Mouse (Mus musculus): ENCODE data around the gene D330020A13Rik. TPM values are rescaled to one million over a fixed set of nuclear protein-coding genes. Genes with fewer than 3 reads are reported as not detected.
"Not testable (repeated sequence)": the region's sequence is repeated elsewhere in the genome, so short reads cannot be mapped to it uniquely, and the experiment has no call there.

Gene D330020A13Rik
- polyA plus RNA-seq, 1 experiment from 2014 or later: not detected

DNA sequence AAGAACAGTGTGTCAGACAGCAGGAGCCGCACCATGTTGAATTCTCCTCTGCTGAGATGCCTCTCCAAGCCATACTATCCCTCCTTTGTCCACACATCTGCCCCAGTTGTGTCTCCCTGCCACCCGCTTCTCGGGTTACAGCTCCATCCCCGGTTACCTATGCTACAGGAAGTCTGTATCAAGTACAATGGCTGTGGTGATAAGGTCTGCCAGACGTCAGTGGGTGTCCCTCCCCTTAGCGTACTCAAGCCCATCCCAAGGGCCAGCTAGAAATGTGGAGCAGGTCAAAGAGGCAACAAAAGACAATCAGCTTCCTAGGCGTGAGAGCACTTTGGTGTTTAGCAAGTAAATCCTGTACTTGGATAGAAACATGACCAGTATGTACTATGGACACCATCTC, 5.6 kb upstream of the D330020A13Rik start:
- Histone ChIP-seq H3K36me3 (ENCODE audit: control insufficient read depth, insufficient read depth, low read length) (no peaks in the 10 kb centered on the region), H3K27ac (ENCODE audit: low read depth, low read length) (no peak overlapping the region), H3K9me3 (ENCODE audit: control insufficient read depth, low read length) (no peaks in the 10 kb centered on the region), H3K4me2 (ENCODE audit: low read depth, low read length, severe bottlenecking) (no peak overlapping the region), H3K4me1 (replicated peaks; ENCODE audit: control insufficient read depth, insufficient read depth, low read length) (no peaks in the 10 kb centered on the region), H3K27me3 (ENCODE audit: control insufficient read depth, insufficient read depth, low read length) (peaks cover 9% of the 10 kb centered on the region), H3K4me3 (ENCODE audit: low read depth, low read length) (no peak overlapping the region), H3K9ac (ENCODE audit: low read length) (no peak overlapping the region)
- no peak for ATAC-seq (replicated peaks; ENCODE audit: low FRiP score)
- WGBS: 48% methylated on average over 7 of the region's 7 CpGs
- DNase-seq (ENCODE audit: low spot score): no peak

DNA sequence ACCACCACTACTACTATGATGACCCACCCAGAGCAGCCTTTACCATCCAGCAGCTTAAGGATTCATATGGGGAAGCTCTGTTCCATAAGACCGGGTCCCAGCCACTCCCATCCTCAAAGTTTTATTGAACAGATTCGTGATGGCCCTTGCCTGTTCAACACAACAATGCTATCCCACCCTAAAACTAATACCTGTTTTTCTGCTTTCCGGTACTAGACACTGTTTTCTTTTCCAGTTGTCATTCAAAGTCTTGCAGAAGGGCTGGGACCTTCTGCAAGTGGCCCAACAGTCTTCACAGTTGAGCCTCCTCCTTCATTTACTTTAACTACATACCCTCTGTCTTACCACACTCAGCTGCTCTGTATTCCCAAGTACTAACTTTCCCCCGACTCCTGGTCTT, 4.7 kb upstream of the D330020A13Rik start:
- ATAC-seq (replicated peaks; ENCODE audit: low FRiP score) (no peak), DNase-seq (ENCODE audit: low spot score) (no peak)
- 88% methylated on average over 4 of the region's 4 CpGs for WGBS
- peaks cover 15% of the 10 kb centered on the region for H3K27me3 ChIP-seq (ENCODE audit: control insufficient read depth, insufficient read depth, low read length)
- H3K4me1 ChIP-seq (replicated peaks; ENCODE audit: control insufficient read depth, insufficient read depth, low read length): no peaks in the 10 kb centered on the region
- H3K27ac ChIP-seq (ENCODE audit: low read depth, low read length): no peak overlapping the region
- no peak overlapping the region for H3K9ac ChIP-seq (ENCODE audit: low read length)
- H3K9me3 ChIP-seq (ENCODE audit: control insufficient read depth, low read length): no peaks in the 10 kb centered on the region
- no peak overlapping the region for H3K4me2 ChIP-seq (ENCODE audit: low read depth, low read length, severe bottlenecking)
- H3K4me3 ChIP-seq (ENCODE audit: low read depth, low read length): no peak overlapping the region
- H3K36me3 ChIP-seq (ENCODE audit: control insufficient read depth, insufficient read depth, low read length): no peaks in the 10 kb centered on the region

DNA sequence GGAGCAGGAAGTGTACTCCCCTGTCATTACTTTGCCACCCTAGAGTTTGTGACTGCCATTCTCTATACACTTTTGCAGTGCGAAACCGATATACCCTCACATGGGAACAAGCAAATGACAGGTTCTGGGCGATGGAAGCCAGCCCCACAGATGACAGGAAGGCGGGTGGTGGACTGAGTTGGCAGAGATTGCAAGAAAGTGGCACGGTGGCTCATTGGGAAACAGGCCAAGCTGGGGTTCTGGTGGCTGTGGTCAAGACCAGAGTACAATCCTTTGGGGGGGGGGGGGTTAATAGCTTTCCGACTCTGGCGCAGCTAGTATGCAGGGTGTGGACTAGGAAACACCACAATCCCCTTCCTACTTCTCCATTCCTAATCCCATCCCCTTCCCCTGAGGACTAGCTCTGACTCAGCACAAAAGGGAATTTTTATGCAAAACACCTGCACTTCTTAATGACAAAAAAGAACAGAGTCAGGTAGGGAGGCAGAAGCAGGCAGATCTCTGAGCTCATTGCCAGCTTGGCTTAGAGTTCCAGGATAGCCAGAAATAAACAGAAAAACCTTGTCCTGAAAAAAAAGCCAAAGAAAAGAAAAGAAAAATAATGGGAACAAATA, 2.7 kb upstream of the D330020A13Rik start:
- peaks cover 4% of the 10 kb centered on the region; the same call in 1 of the 2 replicates for H3K4me1 ChIP-seq (replicated peaks; ENCODE audit: control insufficient read depth, insufficient read depth, low read length)
- ATAC-seq (replicated peaks; ENCODE audit: low FRiP score) (no peak), DNase-seq (ENCODE audit: low spot score) (no peak)
- WGBS: 94% methylated on average over 7 of the region's 7 CpGs
- no peak overlapping the region for H3K9ac ChIP-seq (ENCODE audit: low read length)
- H3K27ac ChIP-seq (ENCODE audit: low read depth, low read length): no peak overlapping the region
- no peak overlapping the region for H3K4me2 ChIP-seq (ENCODE audit: low read depth, low read length, severe bottlenecking)
- no peaks in the 10 kb centered on the region for H3K36me3 ChIP-seq (ENCODE audit: control insufficient read depth, insufficient read depth, low read length)
- H3K9me3 ChIP-seq (ENCODE audit: control insufficient read depth, low read length): no peaks in the 10 kb centered on the region
- H3K4me3 ChIP-seq (ENCODE audit: low read depth, low read length): no peak overlapping the region
- peaks cover 25% of the 10 kb centered on the region for H3K27me3 ChIP-seq (ENCODE audit: control insufficient read depth, insufficient read depth, low read length)

DNA sequence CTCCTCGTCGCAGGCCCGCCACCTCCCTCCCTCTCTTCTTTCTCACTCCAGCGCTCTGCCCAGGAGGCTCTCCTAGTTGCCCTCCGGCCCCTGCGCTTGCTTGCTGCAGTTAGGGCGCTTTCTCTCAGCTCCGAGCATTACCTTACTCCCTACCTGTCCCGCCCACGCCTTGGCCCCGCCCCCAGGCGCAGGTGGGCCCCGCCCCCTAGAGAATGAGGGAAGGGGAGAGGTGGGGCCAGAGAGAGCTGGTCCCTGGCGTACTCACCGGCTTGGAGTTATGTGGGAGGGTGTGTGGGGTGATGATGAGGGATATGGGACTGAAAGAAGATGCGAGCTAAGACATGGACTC, 595 bp downstream of the D330020A13Rik start:
- 1% methylated on average over 16 of the region's 16 CpGs for WGBS
- ATAC-seq (replicated peaks; ENCODE audit: low FRiP score) (peak; percentile 67; the same call in 1 of the 2 replicates), DNase-seq (ENCODE audit: low spot score) (no peak)
- Histone ChIP-seq H3K4me2 (ENCODE audit: low read depth, low read length, severe bottlenecking) (peak overlapping the region; percentile 99), H3K4me1 (replicated peaks; ENCODE audit: control insufficient read depth, insufficient read depth, low read length) (peaks cover 4% of the 10 kb centered on the region; the same call in 1 of the 2 replicates), H3K9me3 (ENCODE audit: control insufficient read depth, low read length) (no peaks in the 10 kb centered on the region), H3K4me3 (ENCODE audit: low read depth, low read length) (peak overlapping the region; percentile 60), H3K36me3 (ENCODE audit: control insufficient read depth, insufficient read depth, low read length) (no peaks in the 10 kb centered on the region), H3K27me3 (ENCODE audit: control insufficient read depth, insufficient read depth, low read length) (peaks cover 25% of the 10 kb centered on the region), H3K27ac (ENCODE audit: low read depth, low read length) (no peak overlapping the region), H3K9ac (ENCODE audit: low read length) (peak overlapping the region; percentile 59)

DNA sequence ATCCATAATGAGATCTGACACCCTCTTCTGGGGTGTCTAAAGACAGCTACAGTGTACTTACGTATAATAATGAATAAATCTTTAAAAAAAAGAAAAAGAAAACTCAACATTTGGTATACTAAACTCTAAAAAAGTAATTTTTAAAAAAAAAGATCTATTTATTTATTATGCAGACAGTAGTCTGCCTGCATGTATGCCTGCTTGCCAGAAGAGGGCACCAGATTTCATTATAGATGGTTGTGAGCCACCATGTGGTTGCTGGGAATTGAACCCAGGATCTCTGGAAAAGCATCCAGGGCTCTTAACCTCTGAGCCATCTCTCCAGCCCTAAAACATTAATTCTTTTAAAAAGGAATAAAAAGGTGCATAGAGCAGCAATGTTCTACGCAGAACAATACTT, 2.4 kb downstream of the D330020A13Rik start:
- WGBS: 94% methylated on average over 2 of the region's 2 CpGs

DNA sequence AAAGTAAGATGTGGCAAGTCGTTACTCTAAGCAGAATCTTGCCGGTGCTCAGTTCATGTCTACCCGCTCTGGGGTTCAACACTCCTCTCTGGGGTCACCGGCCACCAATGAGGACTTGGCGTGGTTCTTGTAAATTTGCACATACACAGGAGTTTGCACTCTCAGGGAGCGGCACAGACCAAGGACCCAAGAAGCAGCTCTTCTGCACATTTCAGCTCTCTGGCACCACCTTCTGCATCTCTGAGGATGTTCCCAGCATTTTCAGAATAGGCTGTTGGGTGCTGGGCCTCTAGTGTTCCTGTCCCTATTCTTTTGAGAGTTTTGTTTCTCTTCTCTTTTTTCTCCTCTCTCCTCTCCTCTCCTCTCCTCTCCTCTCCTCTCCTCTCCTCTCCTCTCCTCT, 7.0 kb downstream of the D330020A13Rik start:
- Histone ChIP-seq H3K27me3 (ENCODE audit: control insufficient read depth, insufficient read depth, low read length) (no peaks in the 10 kb centered on the region), H3K9me3 (ENCODE audit: control insufficient read depth, low read length) (no peaks in the 10 kb centered on the region), H3K4me1 (replicated peaks; ENCODE audit: control insufficient read depth, insufficient read depth, low read length) (no peaks in the 10 kb centered on the region), H3K27ac (ENCODE audit: low read depth, low read length) (no peak overlapping the region), H3K36me3 (ENCODE audit: control insufficient read depth, insufficient read depth, low read length) (no peaks in the 10 kb centered on the region), H3K4me2 (ENCODE audit: low read depth, low read length, severe bottlenecking) (no peak overlapping the region), H3K4me3 (ENCODE audit: low read depth, low read length) (no peak overlapping the region), H3K9ac (ENCODE audit: low read length) (no peak overlapping the region)
- no peak for ATAC-seq (replicated peaks; ENCODE audit: low FRiP score)
- 29% methylated on average over 6 of the region's 6 CpGs for WGBS
- peak; percentile 54 for DNase-seq (ENCODE audit: low spot score)

More for the DNA sequence above, 2.4 kb downstream of the D330020A13Rik start:
- H3K9ac ChIP-seq (ENCODE audit: low read length); H3K4me3 ChIP-seq (ENCODE audit: low read depth, low read length); H3K4me1 ChIP-seq (replicated peaks; ENCODE audit: control insufficient read depth, insufficient read depth, low read length); H3K4me2 ChIP-seq (ENCODE audit: low read depth, low read length, severe bottlenecking); H3K36me3 ChIP-seq (ENCODE audit: control insufficient read depth, insufficient read depth, low read length); DNase-seq (ENCODE audit: low spot score); ATAC-seq (replicated peaks; ENCODE audit: low FRiP score); H3K27ac ChIP-seq (ENCODE audit: low read depth, low read length); H3K9me3 ChIP-seq (ENCODE audit: control insufficient read depth, low read length): not testable (repeated sequence)
- peaks cover 25% of the 10 kb centered on the region for H3K27me3 ChIP-seq (ENCODE audit: control insufficient read depth, insufficient read depth, low read length)

DNA sequence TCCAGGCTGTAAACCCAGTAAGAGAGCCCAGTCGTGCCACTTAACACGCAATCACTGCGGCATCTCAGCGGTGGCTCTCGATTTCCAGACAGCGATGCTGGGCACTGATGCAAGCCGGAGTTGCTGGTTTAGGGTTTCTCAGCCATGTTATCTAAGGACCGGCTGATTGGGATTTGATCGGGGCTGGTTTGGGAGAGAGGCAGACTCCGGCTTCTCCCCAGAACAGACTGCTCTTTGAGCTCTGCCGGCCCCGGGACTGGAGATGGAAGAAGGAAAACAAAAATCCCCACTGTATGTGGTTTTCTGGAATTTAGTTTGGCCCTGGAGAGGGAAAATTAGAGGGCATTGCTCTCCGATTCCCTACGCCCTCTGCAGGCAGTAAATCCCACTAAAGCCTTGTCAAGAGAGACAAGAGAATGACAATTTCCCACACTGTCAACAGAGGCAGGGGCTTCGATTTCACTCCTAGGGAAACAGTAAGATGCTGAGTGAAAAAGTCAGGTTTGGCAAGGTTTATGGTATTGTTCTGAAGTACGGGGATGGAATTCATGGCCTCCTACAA, 8.7 kb downstream of the D330020A13Rik start:
- 31% methylated on average over 16 of the region's 16 CpGs for WGBS

DNA sequence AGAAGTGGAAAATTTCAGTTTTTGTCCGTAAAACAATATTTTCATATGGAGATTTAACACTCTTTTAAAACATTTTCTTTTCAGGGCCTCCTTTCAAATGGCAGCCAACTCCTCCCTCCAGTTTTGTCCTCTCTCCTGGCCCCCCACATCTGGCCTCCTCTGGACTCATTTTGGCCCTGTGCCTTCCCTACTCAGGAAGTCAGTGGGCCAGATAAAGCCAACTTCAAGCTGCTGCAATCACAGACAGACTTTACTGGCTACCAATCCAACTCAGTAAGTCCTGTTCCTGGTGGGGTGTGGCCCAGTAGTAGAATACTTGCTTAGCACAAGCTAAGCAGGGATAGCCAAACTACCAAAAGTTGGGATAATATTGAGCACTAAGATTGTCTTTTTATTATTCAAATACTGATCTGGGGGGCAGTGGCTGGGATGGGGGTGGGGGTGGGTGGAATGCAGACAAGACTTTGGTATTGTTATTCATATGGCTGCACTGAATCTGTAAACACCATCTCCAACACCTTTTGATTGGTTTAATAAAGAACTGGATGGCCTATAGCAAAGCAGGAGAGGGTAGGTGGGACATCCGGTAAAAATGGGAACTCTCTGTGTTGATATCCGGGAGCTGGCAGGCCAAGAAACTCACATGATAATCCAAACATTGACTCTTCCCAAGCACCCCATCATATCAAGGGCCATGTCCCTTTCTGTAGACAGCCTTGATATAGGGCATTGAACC, 12.9 kb downstream of the D330020A13Rik start:
- Histone ChIP-seq H3K9me3 (ENCODE audit: control insufficient read depth, low read length) (no peaks in the 10 kb centered on the region), H3K4me2 (ENCODE audit: low read depth, low read length, severe bottlenecking) (no peak overlapping the region), H3K36me3 (ENCODE audit: control insufficient read depth, insufficient read depth, low read length) (no peaks in the 10 kb centered on the region), H3K27me3 (ENCODE audit: control insufficient read depth, insufficient read depth, low read length) (no peaks in the 10 kb centered on the region), H3K4me3 (ENCODE audit: low read depth, low read length) (no peak overlapping the region), H3K27ac (ENCODE audit: low read depth, low read length) (no peak overlapping the region), H3K4me1 (replicated peaks; ENCODE audit: control insufficient read depth, insufficient read depth, low read length) (no peaks in the 10 kb centered on the region), H3K9ac (ENCODE audit: low read length) (no peak overlapping the region)
- ATAC-seq (replicated peaks; ENCODE audit: low FRiP score) (no peak), DNase-seq (ENCODE audit: low spot score) (no peak)
- WGBS: 90% methylated on average over 3 of the region's 3 CpGs

More for the DNA sequence above, 8.7 kb downstream of the D330020A13Rik start:
- DNase-seq (ENCODE audit: low spot score) (no peak), ATAC-seq (replicated peaks; ENCODE audit: low FRiP score) (no peak)
- Histone ChIP-seq H3K36me3 (ENCODE audit: control insufficient read depth, insufficient read depth, low read length) (no peaks in the 10 kb centered on the region), H3K9ac (ENCODE audit: low read length) (no peak overlapping the region), H3K4me2 (ENCODE audit: low read depth, low read length, severe bottlenecking) (peak overlapping the region; percentile 5; the same call in 1 of the 2 replicates), H3K9me3 (ENCODE audit: control insufficient read depth, low read length) (no peaks in the 10 kb centered on the region), H3K4me3 (ENCODE audit: low read depth, low read length) (0 out of 2 replicates have a peak overlapping the region, but pooled peaks have one; percentile 5), H3K4me1 (replicated peaks; ENCODE audit: control insufficient read depth, insufficient read depth, low read length) (no peaks in the 10 kb centered on the region), H3K27ac (ENCODE audit: low read depth, low read length) (no peak overlapping the region), H3K27me3 (ENCODE audit: control insufficient read depth, insufficient read depth, low read length) (no peaks in the 10 kb centered on the region)
